In the genomic region with DNA sequence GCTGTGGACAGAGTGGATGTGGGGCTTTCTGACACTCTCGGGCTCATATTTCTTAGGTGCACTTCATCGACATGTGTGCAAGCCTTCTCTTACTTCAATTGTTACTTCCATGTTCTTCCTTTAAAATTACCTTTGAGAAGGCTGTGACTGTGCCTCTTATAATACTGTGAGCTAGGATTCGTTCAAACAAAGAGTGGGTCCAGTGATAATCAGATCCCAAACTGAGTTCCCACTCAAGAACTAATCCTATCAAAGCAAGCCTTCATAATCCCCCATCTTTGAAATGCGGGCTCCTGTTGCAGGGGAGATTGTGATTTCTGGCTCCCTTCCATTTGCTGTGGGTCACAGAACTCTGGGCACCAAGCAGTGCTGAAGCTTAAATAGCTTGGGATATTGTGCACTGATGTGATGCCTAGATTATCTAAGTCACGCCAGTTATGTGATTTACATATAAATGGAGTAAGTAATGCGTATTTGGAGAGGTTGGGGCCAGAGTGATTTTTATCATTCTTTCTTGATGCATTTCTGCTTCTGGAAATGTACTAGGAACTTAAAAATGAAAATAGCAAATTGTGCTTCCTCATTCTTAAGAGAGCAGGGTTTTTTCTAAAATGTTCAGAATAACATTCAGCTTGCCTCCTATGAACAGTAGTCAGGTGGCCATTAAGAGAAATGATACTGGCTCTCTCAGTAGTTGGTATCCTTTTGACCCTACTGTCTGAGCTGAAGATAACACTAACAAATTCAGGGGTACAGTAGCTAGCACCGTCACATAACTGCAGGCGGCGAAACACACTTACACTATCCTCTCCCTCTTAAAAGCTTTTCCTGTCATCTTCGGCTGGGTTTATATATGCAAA, we compare ENCODE assay signal across 13 mouse cellular contexts.
DNase-seq lines count a peak whose midpoint lies in the region; ATAC-seq and TF ChIP-seq lines count a peak whose summit lies in the region.
"Had no signal": no experiment of that assay in that cellular context is flagged by ENCODE, and none has a peak within 500 bp of the region (broad histone marks: within the 10 kb centered on the region; RNA-seq: fewer than 3 reads in every experiment).

No protein-coding gene starts in this region.

- H3K4me2 ChIP-seq in embryonic facial prominence, embryonic 11.5 days (ENCODE audit: low read depth, low read length): no peak overlapping the region
- no peak overlapping the region for H3K4me2 ChIP-seq in forebrain, embryonic 13.5 days
- H3K4me2 ChIP-seq in midbrain, embryonic 14.5 days (ENCODE audit: low read length): no peak overlapping the region
- no peak overlapping the region for H3K4me2 ChIP-seq in liver, embryonic 11.5 days
- H3K4me2 ChIP-seq: liver, embryonic 13.5 days had no signal

- 0 out of 2 replicates have a peak, but pooled peaks have one; percentile 24 for ATAC-seq in embryonic facial prominence, embryonic 11.5 days (replicated peaks; ENCODE audit: insufficient number of reproducible peaks, low FRiP score, low TSS enrichment, low read depth)
- peak; percentile 68 for ATAC-seq in forebrain, embryonic 13.5 days
- peak; percentile 81 for ATAC-seq in midbrain, embryonic 14.5 days (ENCODE audit: low FRiP score, low TSS enrichment)
- ATAC-seq in liver, embryonic 11.5 days (replicated peaks; ENCODE audit: low FRiP score): no peak

- TF ChIP-seq CTCF in kidney, adult 2 months (conservative IDR thresholded peaks at IDR 0.05; ENCODE audit: insufficient read depth, insufficient read length, low read depth, low read length): no peak
- no peak for TF ChIP-seq CTCF in thymus, adult 2 months (IDR thresholded peaks at IDR 0.05; ENCODE audit: borderline replicate concordance, control insufficient read depth, extremely low read depth, insufficient read depth, low read length, poor library complexity)

- no peaks in the 10 kb centered on the region for H3K9me3 ChIP-seq in embryonic facial prominence, embryonic 11.5 days (replicated peaks; ENCODE audit: control insufficient read depth, low read length)
- H3K9me3 ChIP-seq in embryonic facial prominence, embryonic 10.5 days: no peaks in the 10 kb centered on the region
- no peaks in the 10 kb centered on the region for H3K9me3 ChIP-seq in forebrain, embryonic 13.5 days (replicated peaks)
- H3K9me3 ChIP-seq in midbrain, embryonic 14.5 days (ENCODE audit: control insufficient read depth, low read length): no peaks in the 10 kb centered on the region
- H3K9me3 ChIP-seq in liver, embryonic 11.5 days (ENCODE audit: control insufficient read depth, low read length): no peaks in the 10 kb centered on the region
- H3K9me3 ChIP-seq: liver, embryonic 13.5 days had no signal

- TF ChIP-seq POLR2A in kidney, adult 2 months (IDR thresholded peaks at IDR 0.05; ENCODE audit: low read depth, low read length): no peak
- no peak for TF ChIP-seq POLR2A in thymus, adult 2 months (IDR thresholded peaks at IDR 0.05; ENCODE audit: control insufficient read depth, extremely low read depth, insufficient read depth, low read length, poor library complexity)

- no peaks in the 10 kb centered on the region for H3K27me3 ChIP-seq in embryonic facial prominence, embryonic 11.5 days (ENCODE audit: control insufficient read depth, insufficient read depth, low read length)
- H3K27me3 ChIP-seq in embryonic facial prominence, embryonic 10.5 days (replicated peaks; ENCODE audit: low read depth, poor library complexity, severe bottlenecking): no peaks in the 10 kb centered on the region
- no peaks in the 10 kb centered on the region for H3K27me3 ChIP-seq in forebrain, embryonic 13.5 days
- H3K27me3 ChIP-seq in kidney, adult 2 months (replicated peaks; ENCODE audit: control insufficient read depth, insufficient read depth, low read length): no peaks in the 10 kb centered on the region
- H3K27me3 ChIP-seq in midbrain, embryonic 14.5 days (ENCODE audit: control insufficient read depth, insufficient read depth, low read length): no peaks in the 10 kb centered on the region
- H3K27me3 ChIP-seq in liver, embryonic 11.5 days (replicated peaks; ENCODE audit: control insufficient read depth, insufficient read depth, low read length): no peaks in the 10 kb centered on the region
- no peaks in the 10 kb centered on the region for H3K27me3 ChIP-seq in thymus, adult 2 months (ENCODE audit: control insufficient read depth, insufficient read depth, low read length)
- H3K27me3 ChIP-seq: liver, embryonic 13.5 days had no signal

- H3K9ac ChIP-seq in embryonic facial prominence, embryonic 11.5 days (replicated peaks; ENCODE audit: low read length): no peak overlapping the region
- H3K9ac ChIP-seq in forebrain, embryonic 13.5 days: no peak overlapping the region
- no peak overlapping the region for H3K9ac ChIP-seq in midbrain, embryonic 14.5 days (replicated peaks; ENCODE audit: low read length)
- no peak overlapping the region for H3K9ac ChIP-seq in liver, embryonic 11.5 days (ENCODE audit: low read depth, low read length)
- H3K9ac ChIP-seq: liver, embryonic 13.5 days had no signal

- H3K4me1 ChIP-seq in embryonic facial prominence, embryonic 11.5 days (ENCODE audit: control insufficient read depth, insufficient read depth, low read length): no peaks in the 10 kb centered on the region
- peaks cover 4% of the 10 kb centered on the region; the same call in 1 of the 2 replicates for H3K4me1 ChIP-seq in embryonic facial prominence, embryonic 10.5 days
- H3K4me1 ChIP-seq in forebrain, embryonic 13.5 days: peaks cover 8% of the 10 kb centered on the region
- no peaks in the 10 kb centered on the region for H3K4me1 ChIP-seq in kidney, adult 2 months (ENCODE audit: control insufficient read depth, insufficient read depth, low read length)
- H3K4me1 ChIP-seq in midbrain, embryonic 14.5 days (ENCODE audit: control insufficient read depth, insufficient read depth, low read length): 0 out of 2 replicates have a peak, but pooled peaks cover 3% of the 10 kb centered on the region
- H3K4me1 ChIP-seq in liver, embryonic 11.5 days (replicated peaks; ENCODE audit: control insufficient read depth, insufficient read depth, low read length): no peaks in the 10 kb centered on the region; the same call in 1 of the 2 replicates
- H3K4me1 ChIP-seq in thymus, adult 2 months (replicated peaks; ENCODE audit: control insufficient read depth, insufficient read depth, low read length): no peaks in the 10 kb centered on the region

- DNase-seq in embryonic facial prominence, embryonic 11.5 days (ENCODE audit: low spot score): no peak
- no peak for DNase-seq in embryonic facial prominence, embryonic 10.5 days (ENCODE audit: low spot score)
- DNase-seq in kidney, adult 2 months: peak; percentile 47
- DNase-seq in midbrain, embryonic 14.5 days: peak; percentile 81
- DNase-seq in cerebellum, adult 11 months: no peak
- no peak for DNase-seq in liver, embryonic 11.5 days (ENCODE audit: low spot score)
- DNase-seq in thymus, adult 2 months: no peak
- DNase-seq: heart, adult 11 months; heart, postnatal 14 days; liver, embryonic 13.5 days; lung, postnatal 36 days; thymus, postnatal 25 days had no signal

- H3K36me3 ChIP-seq in embryonic facial prominence, embryonic 11.5 days (replicated peaks; ENCODE audit: control insufficient read depth, insufficient read depth, low read depth, low read length): no peaks in the 10 kb centered on the region
- H3K36me3 ChIP-seq in embryonic facial prominence, embryonic 10.5 days (replicated peaks): no peaks in the 10 kb centered on the region
- H3K36me3 ChIP-seq in forebrain, embryonic 13.5 days (ENCODE audit: poor library complexity, severe bottlenecking): 0 out of 2 replicates have a peak, but pooled peaks cover 3% of the 10 kb centered on the region
- no peaks in the 10 kb centered on the region for H3K36me3 ChIP-seq in kidney, adult 2 months (ENCODE audit: control insufficient read depth, insufficient read depth, low read length)
- H3K36me3 ChIP-seq in midbrain, embryonic 14.5 days (ENCODE audit: control insufficient read depth, insufficient read depth, low read length): peaks cover 3% of the 10 kb centered on the region; the same call in 1 of the 2 replicates
- H3K36me3 ChIP-seq in liver, embryonic 11.5 days (ENCODE audit: control insufficient read depth, insufficient read depth, low read length): no peaks in the 10 kb centered on the region
- no peaks in the 10 kb centered on the region for H3K36me3 ChIP-seq in thymus, adult 2 months (ENCODE audit: control insufficient read depth, insufficient read depth, low read length)
- H3K36me3 ChIP-seq: liver, embryonic 13.5 days had no signal

- no peak overlapping the region for H3K4me3 ChIP-seq in embryonic facial prominence, embryonic 11.5 days (ENCODE audit: low read depth, low read length)
- H3K4me3 ChIP-seq in embryonic facial prominence, embryonic 10.5 days: no peak overlapping the region
- H3K4me3 ChIP-seq in forebrain, embryonic 13.5 days: no peak overlapping the region
- no peak overlapping the region for H3K4me3 ChIP-seq in kidney, adult 2 months (ENCODE audit: insufficient read depth, low read depth, low read length)
- no peak overlapping the region for H3K4me3 ChIP-seq in midbrain, embryonic 14.5 days (replicated peaks; ENCODE audit: low read depth, low read length)
- H3K4me3 ChIP-seq in liver, embryonic 11.5 days (ENCODE audit: low read depth, low read length): no peak overlapping the region
- H3K4me3 ChIP-seq in thymus, adult 2 months (ENCODE audit: control insufficient read depth, insufficient read depth, low read length): no peak overlapping the region
- H3K4me3 ChIP-seq: liver, embryonic 13.5 days had no signal

- H3K27ac ChIP-seq in embryonic facial prominence, embryonic 11.5 days (replicated peaks; ENCODE audit: low read depth, low read length): no peak overlapping the region
- H3K27ac ChIP-seq in embryonic facial prominence, embryonic 10.5 days (replicated peaks): no peak overlapping the region
- H3K27ac ChIP-seq in forebrain, embryonic 13.5 days: no peak overlapping the region; the same call in 1 of the 2 replicates
- peak overlapping the region; percentile 74 for H3K27ac ChIP-seq in kidney, adult 2 months (ENCODE audit: insufficient read depth, low read depth, low read length)
- peak overlapping the region; percentile 58 for H3K27ac ChIP-seq in midbrain, embryonic 14.5 days (replicated peaks; ENCODE audit: low read depth, low read length)
- no peak overlapping the region for H3K27ac ChIP-seq in liver, embryonic 11.5 days (ENCODE audit: low read depth, low read length)
- no peak overlapping the region for H3K27ac ChIP-seq in thymus, adult 2 months (ENCODE audit: control insufficient read depth, insufficient read depth, low read length)
- H3K27ac ChIP-seq: liver, embryonic 13.5 days had no signal

- WGBS in embryonic facial prominence, embryonic 11.5 days: 79% methylated on average over 10 of the region's 10 CpGs
- 78% methylated on average over 10 of the region's 10 CpGs for WGBS in embryonic facial prominence, embryonic 10.5 days
- WGBS in forebrain, embryonic 13.5 days: 38% methylated on average over 10 of the region's 10 CpGs
- 75% methylated on average over 10 of the region's 10 CpGs for WGBS in kidney, adult 2 months
- WGBS in midbrain, embryonic 14.5 days: 22% methylated on average over 10 of the region's 10 CpGs
- WGBS in liver, embryonic 11.5 days: 79% methylated on average over 10 of the region's 10 CpGs
- WGBS in thymus, adult 2 months: 96% methylated on average over 10 of the region's 10 CpGs

Comparison
In these comparisons a context has a peak if more than half of its experiments do, and no peak if none do; other contexts are left out.
1. DNase-seq: peak in kidney, adult 2 months (single experiment) and midbrain, embryonic 14.5 days (single experiment); none in embryonic facial prominence, embryonic 11.5 days (single experiment), embryonic facial prominence, embryonic 10.5 days (single experiment), cerebellum, adult 11 months (single experiment), liver, embryonic 11.5 days (single experiment) and thymus, adult 2 months (single experiment).
2. H3K27ac ChIP-seq: peak in kidney, adult 2 months (single experiment) and midbrain, embryonic 14.5 days (single experiment); none in embryonic facial prominence, embryonic 11.5 days (single experiment), embryonic facial prominence, embryonic 10.5 days (single experiment), forebrain, embryonic 13.5 days (single experiment), liver, embryonic 11.5 days (single experiment) and thymus, adult 2 months (single experiment).